Mouse (Mus musculus): Measurements from ENCODE around the gene Acot4. TPM values are rescaled to one million over a fixed set of nuclear protein-coding genes. Genes with fewer than 3 reads are reported as not detected.
A peak's percentile ranks its signal among the peaks of the same experiment; 100 is the strongest.
"Not testable (repeated sequence)": the region's sequence is repeated elsewhere in the genome, so short reads cannot be mapped to it uniquely, and the experiment has no call there.

Gene Acot4
- polyA plus RNA-seq (2014; fragmentation: Nextera tagmentation; extraction: Ambion mirVana) = 0.13 and 0.38 TPM in 2 replicates

DNA sequence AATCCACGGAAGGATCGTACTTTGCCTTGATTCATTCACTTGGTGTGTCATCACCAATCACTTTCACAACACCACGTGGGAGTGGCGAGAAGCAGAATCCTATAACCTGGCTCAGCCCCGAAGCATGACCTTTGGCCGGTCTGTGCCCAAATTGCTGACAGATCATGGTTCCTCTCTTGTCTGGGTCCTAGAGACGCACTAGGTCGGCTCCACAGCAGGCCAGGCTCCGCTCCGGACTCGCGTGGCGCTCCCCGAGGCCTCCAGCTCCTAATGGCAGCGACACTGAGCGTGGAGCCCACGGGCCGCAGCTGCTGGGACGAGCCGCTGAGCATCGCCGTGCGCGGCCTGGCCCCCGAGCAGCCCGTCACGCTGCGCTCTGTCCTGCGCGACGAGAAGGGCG is at the start of gene Acot4:
TSS of gene Acot4 (plus strand) at position 139 of the 400 bp plus-strand sequence.
- not testable (repeated sequence) for H3K36me3 ChIP-seq (ENCODE audit: control insufficient read depth, insufficient read depth, low read length); ATAC-seq (ENCODE audit: low read depth); DNase-seq (ENCODE audit: low spot score); H3K27me3 ChIP-seq (replicated peaks; ENCODE audit: control insufficient read depth, insufficient read depth, low read length); H3K4me1 ChIP-seq (ENCODE audit: control insufficient read depth, insufficient read depth, low read length); H3K9me3 ChIP-seq (ENCODE audit: control insufficient read depth, low read length); H3K27ac ChIP-seq (replicated peaks; ENCODE audit: low read depth, low read length)
- Histone ChIP-seq H3K4me2 (ENCODE audit: low read depth, low read length) (peak within 1 kb of the TSS; percentile 71), H3K9ac (ENCODE audit: low read depth, low read length) (peak within 1 kb of the TSS; percentile 64), H3K4me3 (ENCODE audit: low read depth, low read length) (peak within 1 kb of the TSS; percentile 45)
- 5% methylated on average over 14 of the region's 32 CpGs for WGBS

DNA sequence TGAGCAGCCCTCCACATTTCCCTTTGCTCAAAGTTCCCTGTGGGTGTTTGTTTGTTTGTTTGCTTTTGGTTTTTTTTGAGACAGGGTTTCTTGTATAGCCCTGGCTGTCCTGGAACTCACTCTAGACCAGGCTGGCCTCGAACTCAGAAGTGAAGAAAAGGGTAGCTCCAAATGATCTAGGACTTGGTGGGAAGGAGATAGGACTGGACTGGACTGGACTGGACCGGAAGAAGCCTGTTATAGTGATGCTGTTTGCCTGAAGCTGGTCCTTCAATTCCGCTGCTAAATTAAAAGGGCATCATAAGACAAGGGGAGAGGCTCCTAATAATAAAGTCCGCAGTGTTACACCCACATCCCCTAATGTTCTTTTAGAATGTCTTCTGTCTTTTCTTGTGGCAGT is 49.7 kb upstream of the Acot4 start:
- H3K27ac ChIP-seq (replicated peaks; ENCODE audit: low read depth, low read length) = peak overlapping the region; percentile 96
- H3K4me3 ChIP-seq (ENCODE audit: low read depth, low read length) = peak overlapping the region; percentile 64
- H3K9ac ChIP-seq (ENCODE audit: low read depth, low read length) = peak overlapping the region; percentile 83
- no peaks in the 10 kb centered on the region for H3K27me3 ChIP-seq (replicated peaks; ENCODE audit: control insufficient read depth, insufficient read depth, low read length)
- no peaks in the 10 kb centered on the region for H3K9me3 ChIP-seq (ENCODE audit: control insufficient read depth, low read length)
- WGBS = 71% methylated on average over 4 of the region's 4 CpGs
- peak overlapping the region; percentile 63 for H3K4me2 ChIP-seq (ENCODE audit: low read depth, low read length)
- DNase-seq (ENCODE audit: low spot score) = no peak
- 0 out of 2 replicates have a peak, but pooled peaks cover 4% of the 10 kb centered on the region for H3K4me1 ChIP-seq (ENCODE audit: control insufficient read depth, insufficient read depth, low read length)
- H3K36me3 ChIP-seq (ENCODE audit: control insufficient read depth, insufficient read depth, low read length) = peaks cover 7% of the 10 kb centered on the region; the same call in 1 of the 2 replicates
- no peak for ATAC-seq (ENCODE audit: low read depth)

DNA sequence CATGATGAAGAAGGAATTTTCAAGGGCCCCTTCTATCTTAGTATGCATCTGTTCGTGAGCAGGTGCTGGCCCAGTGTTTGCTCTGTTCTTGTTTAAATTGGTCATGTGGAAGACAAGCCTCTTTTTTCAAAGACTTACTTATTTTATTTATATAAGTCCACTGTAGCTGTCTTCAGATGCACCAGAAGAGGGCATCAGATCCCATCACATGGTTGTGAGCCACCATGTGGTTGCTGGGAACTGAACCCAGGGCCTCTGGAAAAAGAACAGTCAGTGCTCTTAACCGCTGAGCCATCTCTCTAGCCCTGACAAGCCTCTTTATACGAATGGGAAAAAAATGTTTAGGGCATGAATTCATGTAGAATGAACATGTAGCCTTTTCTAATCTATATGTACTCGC is 48.8 kb upstream of the Acot4 start:
- Histone ChIP-seq H3K27me3 (replicated peaks; ENCODE audit: control insufficient read depth, insufficient read depth, low read length) (no peaks in the 10 kb centered on the region), H3K27ac (replicated peaks; ENCODE audit: low read depth, low read length) (no peak overlapping the region), H3K36me3 (ENCODE audit: control insufficient read depth, insufficient read depth, low read length) (peaks cover 8% of the 10 kb centered on the region; the same call in 1 of the 2 replicates), H3K4me2 (ENCODE audit: low read depth, low read length) (no peak overlapping the region), H3K4me1 (ENCODE audit: control insufficient read depth, insufficient read depth, low read length) (0 out of 2 replicates have a peak, but pooled peaks cover 4% of the 10 kb centered on the region), H3K4me3 (ENCODE audit: low read depth, low read length) (no peak overlapping the region), H3K9ac (ENCODE audit: low read depth, low read length) (no peak overlapping the region), H3K9me3 (ENCODE audit: control insufficient read depth, low read length) (no peaks in the 10 kb centered on the region)
- WGBS = 96% methylated on average over 4 of the region's 4 CpGs
- DNase-seq (ENCODE audit: low spot score) (no peak), ATAC-seq (ENCODE audit: low read depth) (no peak)

DNA sequence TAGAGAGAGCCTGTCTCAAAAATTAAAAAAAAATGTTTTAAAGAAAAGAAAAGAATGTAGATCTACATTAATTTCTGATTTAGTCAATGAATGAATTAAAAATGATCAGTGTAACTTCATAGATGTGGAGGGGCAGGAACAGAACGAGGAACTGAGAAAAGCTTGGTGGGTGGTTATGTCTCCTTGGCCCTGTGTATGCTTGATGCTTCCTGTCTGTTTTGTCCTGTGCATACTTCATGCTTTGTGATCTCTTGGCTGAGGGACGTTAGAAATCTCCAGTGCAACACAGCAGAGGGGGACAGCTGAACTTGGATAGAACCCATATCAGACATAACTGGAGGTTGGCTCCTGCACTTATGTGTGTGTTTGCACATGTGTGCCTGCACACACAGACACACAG is 41.0 kb upstream of the Acot4 start:
- Histone ChIP-seq H3K36me3 (ENCODE audit: control insufficient read depth, insufficient read depth, low read length) (peaks cover 8% of the 10 kb centered on the region; the same call in 1 of the 2 replicates), H3K4me1 (ENCODE audit: control insufficient read depth, insufficient read depth, low read length) (no peaks in the 10 kb centered on the region), H3K9me3 (ENCODE audit: control insufficient read depth, low read length) (no peaks in the 10 kb centered on the region), H3K4me2 (ENCODE audit: low read depth, low read length) (no peak overlapping the region), H3K27me3 (replicated peaks; ENCODE audit: control insufficient read depth, insufficient read depth, low read length) (no peaks in the 10 kb centered on the region), H3K9ac (ENCODE audit: low read depth, low read length) (no peak overlapping the region), H3K27ac (replicated peaks; ENCODE audit: low read depth, low read length) (no peak overlapping the region), H3K4me3 (ENCODE audit: low read depth, low read length) (no peak overlapping the region)
- WGBS = 48% methylated on average over 2 of the region's 2 CpGs
- no peak for DNase-seq (ENCODE audit: low spot score)
- ATAC-seq (ENCODE audit: low read depth) = no peak

DNA sequence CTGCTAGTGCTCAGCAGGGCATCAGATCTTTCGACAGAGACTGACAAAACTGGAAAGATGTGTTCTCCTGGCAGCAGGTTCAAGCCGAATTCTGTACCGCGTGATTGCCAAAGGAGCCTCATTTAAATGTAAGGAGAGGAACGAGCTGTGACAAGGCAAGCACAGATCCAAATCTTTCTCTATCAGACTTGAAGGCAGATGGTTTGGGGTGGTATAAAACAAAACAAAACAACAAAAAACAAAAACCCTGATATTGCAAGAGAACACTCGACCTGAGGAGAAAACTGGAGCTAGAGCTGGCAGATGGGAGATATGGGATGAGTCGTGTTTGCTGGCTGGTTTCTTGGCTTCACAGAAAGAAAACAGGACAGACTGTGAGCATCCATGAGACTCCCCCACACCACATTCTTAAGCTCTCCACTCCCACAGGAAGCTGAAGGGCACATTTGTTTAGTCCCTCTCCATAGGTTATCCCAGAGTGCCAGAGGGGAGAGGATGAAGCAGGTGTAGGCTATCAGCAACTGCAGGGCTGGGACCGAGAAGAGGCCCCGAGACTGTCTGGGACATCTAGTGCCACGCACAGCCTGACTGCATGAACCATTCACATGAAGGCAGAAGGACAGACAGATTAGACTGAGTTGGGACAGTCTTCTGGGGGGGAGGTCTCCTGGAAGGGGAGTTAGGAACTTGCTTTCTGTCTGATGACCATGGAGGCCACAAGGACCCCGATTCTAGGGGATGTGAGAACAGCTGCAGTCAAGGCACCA is 39.7 kb upstream of the Acot4 start:
- DNase-seq (ENCODE audit: low spot score) = peak; percentile 71
- H3K36me3 ChIP-seq (ENCODE audit: control insufficient read depth, insufficient read depth, low read length) = 0 out of 2 replicates have a peak, but pooled peaks cover under 1% of the 10 kb centered on the region
- H3K9ac ChIP-seq (ENCODE audit: low read depth, low read length) = no peak overlapping the region
- 56% methylated on average over 11 of the region's 11 CpGs for WGBS
- H3K4me2 ChIP-seq (ENCODE audit: low read depth, low read length) = no peak overlapping the region
- H3K4me3 ChIP-seq (ENCODE audit: low read depth, low read length) = no peak overlapping the region
- H3K27me3 ChIP-seq (replicated peaks; ENCODE audit: control insufficient read depth, insufficient read depth, low read length) = no peaks in the 10 kb centered on the region
- H3K27ac ChIP-seq (replicated peaks; ENCODE audit: low read depth, low read length) = no peak overlapping the region
- H3K4me1 ChIP-seq (ENCODE audit: control insufficient read depth, insufficient read depth, low read length) = no peaks in the 10 kb centered on the region
- ATAC-seq (ENCODE audit: low read depth) = no peak
- no peaks in the 10 kb centered on the region for H3K9me3 ChIP-seq (ENCODE audit: control insufficient read depth, low read length)

DNA sequence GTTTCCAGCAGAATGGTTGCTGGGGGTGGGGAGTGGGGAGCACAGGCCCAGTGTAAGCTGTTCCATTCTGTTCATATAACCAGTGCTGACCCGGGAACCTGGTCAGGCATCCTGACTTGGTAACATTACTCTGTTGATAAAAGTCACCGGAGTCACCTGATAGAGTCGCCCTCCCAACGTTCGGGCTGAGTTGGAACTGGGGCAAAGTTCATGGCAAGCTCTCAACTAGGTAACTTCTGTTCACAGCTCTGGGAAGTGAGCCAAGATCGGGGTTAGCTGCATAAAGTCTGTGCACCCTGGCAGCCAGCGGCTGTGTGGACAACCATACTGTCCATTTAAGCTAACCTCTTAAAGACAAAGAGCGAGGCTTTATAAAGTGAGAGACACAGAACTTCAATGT is 38.9 kb upstream of the Acot4 start:
- H3K4me2 ChIP-seq (ENCODE audit: low read depth, low read length) = not testable (repeated sequence)
- WGBS = 50% methylated on average over 8 of the region's 8 CpGs

DNA sequence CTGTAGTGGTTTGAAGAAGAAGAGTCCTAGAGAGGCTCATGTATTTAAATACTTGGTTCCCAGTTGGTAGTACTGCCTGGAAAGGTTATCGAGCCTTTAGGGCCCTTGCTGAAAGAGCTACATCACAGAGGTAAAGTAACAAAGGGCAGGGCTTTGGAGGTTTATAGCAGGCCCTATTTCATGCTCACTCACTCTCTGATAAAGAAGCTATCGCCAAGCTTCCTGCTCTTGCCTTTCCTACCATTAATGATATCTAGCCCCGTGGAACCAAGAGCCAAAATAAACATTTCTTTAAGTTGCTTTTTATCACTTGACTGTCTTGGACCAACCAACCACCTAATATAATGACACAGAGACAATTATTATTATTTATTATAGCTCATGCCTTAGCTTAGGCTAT is 37.8 kb upstream of the Acot4 start:
- H3K4me3 ChIP-seq (ENCODE audit: low read depth, low read length) = no peak overlapping the region
- H3K9ac ChIP-seq (ENCODE audit: low read depth, low read length) = no peak overlapping the region
- ATAC-seq (ENCODE audit: low read depth) = no peak
- no peak overlapping the region for H3K4me2 ChIP-seq (ENCODE audit: low read depth, low read length)
- H3K4me1 ChIP-seq (ENCODE audit: control insufficient read depth, insufficient read depth, low read length) = no peaks in the 10 kb centered on the region
- H3K9me3 ChIP-seq (ENCODE audit: control insufficient read depth, low read length) = no peaks in the 10 kb centered on the region
- no peaks in the 10 kb centered on the region for H3K27me3 ChIP-seq (replicated peaks; ENCODE audit: control insufficient read depth, insufficient read depth, low read length)
- no peaks in the 10 kb centered on the region for H3K36me3 ChIP-seq (ENCODE audit: control insufficient read depth, insufficient read depth, low read length)
- no peak overlapping the region for H3K27ac ChIP-seq (replicated peaks; ENCODE audit: low read depth, low read length)
- whole genome bisulfite sequencing = 89% methylated on average over 3 of the region's 3 CpGs
- DNase-seq (ENCODE audit: low spot score) = no peak

More for the DNA sequence above, 38.9 kb upstream of the Acot4 start:
- not testable (repeated sequence) for H3K4me1 ChIP-seq (ENCODE audit: control insufficient read depth, insufficient read depth, low read length); H3K4me3 ChIP-seq (ENCODE audit: low read depth, low read length); H3K27ac ChIP-seq (replicated peaks; ENCODE audit: low read depth, low read length); H3K36me3 ChIP-seq (ENCODE audit: control insufficient read depth, insufficient read depth, low read length); H3K27me3 ChIP-seq (replicated peaks; ENCODE audit: control insufficient read depth, insufficient read depth, low read length); H3K9me3 ChIP-seq (ENCODE audit: control insufficient read depth, low read length); H3K9ac ChIP-seq (ENCODE audit: low read depth, low read length)
- ATAC-seq (ENCODE audit: low read depth) (0 out of 2 replicates have a peak, but pooled peaks have one; percentile 33), DNase-seq (ENCODE audit: low spot score) (peak; percentile 45)

DNA sequence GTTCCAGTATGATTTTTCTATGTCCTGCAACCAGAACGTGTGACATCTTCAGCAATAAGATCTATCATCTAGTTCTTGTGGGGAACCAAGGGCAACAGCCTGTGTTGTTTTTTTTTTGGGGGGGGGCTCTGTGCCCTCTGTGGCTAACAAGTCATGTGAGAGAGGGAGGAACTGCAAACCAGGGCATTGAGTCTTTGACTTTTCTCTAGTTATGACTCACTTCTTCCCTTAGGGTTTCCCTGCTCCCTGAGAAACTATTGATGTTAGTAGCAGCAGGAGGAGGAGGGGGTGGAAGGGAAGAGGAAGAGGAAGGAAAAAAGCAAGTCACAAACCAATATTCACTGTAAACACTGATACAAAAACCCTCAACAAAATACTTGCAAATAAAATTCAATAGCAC is 34.3 kb upstream of the Acot4 start:
- H3K9me3 ChIP-seq (ENCODE audit: control insufficient read depth, low read length) = no peaks in the 10 kb centered on the region
- ATAC-seq (ENCODE audit: low read depth) (no peak), DNase-seq (ENCODE audit: low spot score) (no peak)
- no peaks in the 10 kb centered on the region for H3K27me3 ChIP-seq (replicated peaks; ENCODE audit: control insufficient read depth, insufficient read depth, low read length)
- H3K9ac ChIP-seq (ENCODE audit: low read depth, low read length) = no peak overlapping the region
- H3K4me3 ChIP-seq (ENCODE audit: low read depth, low read length) = no peak overlapping the region
- 71% methylated on average over 1 of the region's 1 CpGs for WGBS
- H3K27ac ChIP-seq (replicated peaks; ENCODE audit: low read depth, low read length) = no peak overlapping the region
- peaks cover 2% of the 10 kb centered on the region; the same call in 1 of the 2 replicates for H3K4me1 ChIP-seq (ENCODE audit: control insufficient read depth, insufficient read depth, low read length)
- H3K4me2 ChIP-seq (ENCODE audit: low read depth, low read length) = no peak overlapping the region
- H3K36me3 ChIP-seq (ENCODE audit: control insufficient read depth, insufficient read depth, low read length) = no peaks in the 10 kb centered on the region

DNA sequence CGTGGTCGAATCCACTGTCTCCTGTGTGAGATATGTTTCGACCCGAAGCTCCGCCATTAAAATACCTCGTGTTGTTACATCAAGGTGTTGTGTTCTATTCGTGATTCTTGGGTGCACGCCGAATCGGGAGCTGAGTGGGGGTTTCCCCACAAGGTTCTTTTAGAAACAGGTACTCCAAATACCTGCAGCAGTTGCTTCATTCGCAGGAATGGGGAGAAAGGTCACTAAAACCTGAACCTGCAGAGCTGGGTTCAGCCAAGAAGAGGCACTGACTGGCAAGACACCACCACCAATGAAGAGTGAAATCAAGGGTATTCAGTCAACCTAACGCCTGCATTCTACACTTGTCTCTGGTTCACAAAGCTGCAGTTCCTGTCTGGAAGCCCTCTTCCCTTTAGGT is 29.9 kb upstream of the Acot4 start:
- DNase-seq (ENCODE audit: low spot score) (no peak), ATAC-seq (ENCODE audit: low read depth) (no peak)
- Histone ChIP-seq H3K27me3 (replicated peaks; ENCODE audit: control insufficient read depth, insufficient read depth, low read length) (no peaks in the 10 kb centered on the region), H3K27ac (replicated peaks; ENCODE audit: low read depth, low read length) (no peak overlapping the region), H3K4me1 (ENCODE audit: control insufficient read depth, insufficient read depth, low read length) (peaks cover 9% of the 10 kb centered on the region), H3K4me3 (ENCODE audit: low read depth, low read length) (no peak overlapping the region), H3K4me2 (ENCODE audit: low read depth, low read length) (no peak overlapping the region), H3K36me3 (ENCODE audit: control insufficient read depth, insufficient read depth, low read length) (no peaks in the 10 kb centered on the region), H3K9me3 (ENCODE audit: control insufficient read depth, low read length) (no peaks in the 10 kb centered on the region), H3K9ac (ENCODE audit: low read depth, low read length) (no peak overlapping the region)
- 84% methylated on average over 10 of the region's 12 CpGs for WGBS
